27 mouse cellular contexts compared by ENCODE assay signal in genomic region chr3:144142939-144143338, GRCm38 (mm10).
DNase-seq lines count a peak whose midpoint lies in the region; ATAC-seq lines count a peak whose summit lies in the region.
"Had no signal": no experiment of that assay in that cellular context is flagged by ENCODE, and none has a peak within 500 bp of the region (broad histone marks: within the 10 kb centered on the region; RNA-seq: fewer than 3 reads in every experiment).

No protein-coding gene starts in this region.

- 92% methylated on average over 7 of the region's 7 CpGs for WGBS in forebrain, embryonic 13.5 days
- 94% methylated on average over 7 of the region's 7 CpGs for WGBS in forebrain, embryonic 12.5 days
- 83% methylated on average over 7 of the region's 7 CpGs for WGBS in forebrain, embryonic 16.5 days
- 81% methylated on average over 7 of the region's 7 CpGs for WGBS in forebrain, embryonic 15.5 days
- 89% methylated on average over 7 of the region's 7 CpGs for WGBS in intestine, embryonic 14.5 days
- 92% methylated on average over 7 of the region's 7 CpGs for WGBS in intestine, embryonic 16.5 days

- H3K9me3 ChIP-seq in forebrain, embryonic 13.5 days (replicated peaks) = no peaks in the 10 kb centered on the region
- H3K9me3 ChIP-seq in forebrain, embryonic 12.5 days = no peaks in the 10 kb centered on the region
- no peaks in the 10 kb centered on the region for H3K9me3 ChIP-seq in forebrain, embryonic 16.5 days (ENCODE audit: control insufficient read depth, low read length)
- H3K9me3 ChIP-seq in forebrain, embryonic 15.5 days = no peaks in the 10 kb centered on the region
- H3K9me3 ChIP-seq in intestine, embryonic 14.5 days (ENCODE audit: control insufficient read depth, low read length) = no peaks in the 10 kb centered on the region
- no peaks in the 10 kb centered on the region for H3K9me3 ChIP-seq in intestine, embryonic 16.5 days (ENCODE audit: control insufficient read depth, low read length)
- H3K9me3 ChIP-seq: embryonic facial prominence, embryonic 13.5 days; embryonic facial prominence, embryonic 15.5 days; G1E had no signal

- H3K27me3 ChIP-seq in forebrain, embryonic 13.5 days = no peaks in the 10 kb centered on the region
- H3K27me3 ChIP-seq in forebrain, embryonic 12.5 days = no peaks in the 10 kb centered on the region
- H3K27me3 ChIP-seq in forebrain, embryonic 16.5 days (replicated peaks; ENCODE audit: control insufficient read depth, insufficient read depth, low read length) = no peaks in the 10 kb centered on the region
- H3K27me3 ChIP-seq in forebrain, embryonic 15.5 days = no peaks in the 10 kb centered on the region
- no peaks in the 10 kb centered on the region for H3K27me3 ChIP-seq in intestine, embryonic 14.5 days (replicated peaks; ENCODE audit: control insufficient read depth, insufficient read depth, low read length)
- H3K27me3 ChIP-seq in intestine, embryonic 16.5 days (replicated peaks; ENCODE audit: control insufficient read depth, insufficient read depth, low read length) = no peaks in the 10 kb centered on the region
- H3K27me3 ChIP-seq: CH12.LX; embryonic facial prominence, embryonic 13.5 days; embryonic facial prominence, embryonic 15.5 days; Patski had no signal

- intact Hi-C loops in heart, postnatal 25 days (cut with DNase I) = no loop called here

- H3K27ac ChIP-seq in forebrain, embryonic 13.5 days = no peak overlapping the region
- no peak overlapping the region for H3K27ac ChIP-seq in forebrain, embryonic 12.5 days
- peak overlapping the region; percentile 12; the same call in 1 of the 2 replicates for H3K27ac ChIP-seq in forebrain, embryonic 16.5 days (ENCODE audit: low read length)
- H3K27ac ChIP-seq in forebrain, embryonic 15.5 days (replicated peaks) = no peak overlapping the region
- H3K27ac ChIP-seq in intestine, embryonic 14.5 days (ENCODE audit: low read depth) = no peak overlapping the region
- H3K27ac ChIP-seq in intestine, embryonic 16.5 days (ENCODE audit: low read length) = no peak overlapping the region
- H3K27ac ChIP-seq: embryonic facial prominence, embryonic 13.5 days; embryonic facial prominence, embryonic 15.5 days had no signal

- H3K4me2 ChIP-seq in forebrain, embryonic 13.5 days = no peak overlapping the region
- no peak overlapping the region for H3K4me2 ChIP-seq in forebrain, embryonic 12.5 days
- no peak overlapping the region for H3K4me2 ChIP-seq in forebrain, embryonic 16.5 days (ENCODE audit: low read length)
- no peak overlapping the region for H3K4me2 ChIP-seq in forebrain, embryonic 15.5 days (replicated peaks)
- no peak overlapping the region for H3K4me2 ChIP-seq in intestine, embryonic 14.5 days (ENCODE audit: low read length)
- no peak overlapping the region for H3K4me2 ChIP-seq in intestine, embryonic 16.5 days (ENCODE audit: low read depth, low read length)
- H3K4me2 ChIP-seq: embryonic facial prominence, embryonic 13.5 days; embryonic facial prominence, embryonic 15.5 days had no signal

- no peaks in the 10 kb centered on the region for H3K36me3 ChIP-seq in forebrain, embryonic 13.5 days (ENCODE audit: poor library complexity, severe bottlenecking)
- no peaks in the 10 kb centered on the region for H3K36me3 ChIP-seq in forebrain, embryonic 12.5 days (replicated peaks)
- no peaks in the 10 kb centered on the region for H3K36me3 ChIP-seq in forebrain, embryonic 16.5 days (ENCODE audit: control insufficient read depth, insufficient read depth)
- no peaks in the 10 kb centered on the region for H3K36me3 ChIP-seq in forebrain, embryonic 15.5 days
- no peaks in the 10 kb centered on the region for H3K36me3 ChIP-seq in intestine, embryonic 14.5 days (ENCODE audit: control insufficient read depth, insufficient read depth, low read length)
- H3K36me3 ChIP-seq in intestine, embryonic 16.5 days (ENCODE audit: control insufficient read depth, insufficient read depth, low read length) = no peaks in the 10 kb centered on the region
- H3K36me3 ChIP-seq: embryonic facial prominence, embryonic 13.5 days; embryonic facial prominence, embryonic 15.5 days; G1E had no signal

- H3K4me1 ChIP-seq in forebrain, embryonic 13.5 days = no peaks in the 10 kb centered on the region; the same call in 1 of the 2 replicates
- no peaks in the 10 kb centered on the region for H3K4me1 ChIP-seq in forebrain, embryonic 12.5 days
- H3K4me1 ChIP-seq in forebrain, embryonic 16.5 days (replicated peaks; ENCODE audit: control insufficient read depth, insufficient read depth, low read length) = no peaks in the 10 kb centered on the region
- H3K4me1 ChIP-seq in forebrain, embryonic 15.5 days = no peaks in the 10 kb centered on the region
- 0 out of 2 replicates have a peak, but pooled peaks cover 2% of the 10 kb centered on the region for H3K4me1 ChIP-seq in intestine, embryonic 14.5 days (replicated peaks; ENCODE audit: control insufficient read depth, insufficient read depth, low read length)
- no peaks in the 10 kb centered on the region for H3K4me1 ChIP-seq in intestine, embryonic 16.5 days (ENCODE audit: control insufficient read depth, insufficient read depth, low read length)

- no peak overlapping the region for H3K9ac ChIP-seq in forebrain, embryonic 13.5 days
- no peak overlapping the region for H3K9ac ChIP-seq in forebrain, embryonic 12.5 days
- no peak overlapping the region for H3K9ac ChIP-seq in forebrain, embryonic 16.5 days (replicated peaks; ENCODE audit: low read depth, low read length)
- H3K9ac ChIP-seq in forebrain, embryonic 15.5 days (replicated peaks) = no peak overlapping the region
- H3K9ac ChIP-seq in intestine, embryonic 14.5 days (ENCODE audit: low read length) = no peak overlapping the region
- H3K9ac ChIP-seq in intestine, embryonic 16.5 days (ENCODE audit: low read depth, low read length) = no peak overlapping the region
- H3K9ac ChIP-seq: embryonic facial prominence, embryonic 13.5 days; embryonic facial prominence, embryonic 15.5 days had no signal

- DNase-seq in heart, adult 11 months = peak; percentile 61
- DNase-seq in heart, postnatal 25 days (ENCODE audit: low spot score) = no peak
- DNase-seq in intestine, embryonic 14.5 days (ENCODE audit: low spot score) = peak; percentile 33
- DNase-seq: adrenal gland, adult 8-10 months; adrenal gland, postnatal 14 days; adrenal gland, postnatal 36 days; B cell, adult 2 months; cerebellum, adult 11 months; cerebellum, adult 18-20 months; cerebellum, adult 8-10 months; cerebellum, adult 9-11 months; cerebellum, postnatal 14 days; cerebellum, postnatal 36 days; embryo, embryonic 11 days had no signal

- peak; percentile 61; the same call in 1 of the 2 replicates for ATAC-seq in forebrain, embryonic 13.5 days
- no peak for ATAC-seq in forebrain, embryonic 12.5 days (ENCODE audit: low FRiP score)
- ATAC-seq in forebrain, embryonic 16.5 days = no peak
- ATAC-seq in forebrain, embryonic 15.5 days (replicated peaks) = no peak
- ATAC-seq in intestine, embryonic 14.5 days (replicated peaks; ENCODE audit: low FRiP score, low TSS enrichment, low read depth) = no peak
- ATAC-seq in intestine, embryonic 16.5 days = no peak
- ATAC-seq: activated CD4-positive, CD25-positive, alpha-beta regulatory T cell, adult 4 months; CD4-positive, CD25-positive, alpha-beta regulatory T cell, adult 4 months; Patski had no signal

- H3K4me3 ChIP-seq in forebrain, embryonic 13.5 days = no peak overlapping the region
- no peak overlapping the region for H3K4me3 ChIP-seq in forebrain, embryonic 12.5 days (replicated peaks)
- no peak overlapping the region for H3K4me3 ChIP-seq in forebrain, embryonic 16.5 days (replicated peaks; ENCODE audit: low read length)
- H3K4me3 ChIP-seq in forebrain, embryonic 15.5 days = no peak overlapping the region
- no peak overlapping the region for H3K4me3 ChIP-seq in intestine, embryonic 14.5 days (ENCODE audit: low read depth, low read length)
- H3K4me3 ChIP-seq in intestine, embryonic 16.5 days (ENCODE audit: low read length) = no peak overlapping the region
- H3K4me3 ChIP-seq: embryonic facial prominence, embryonic 13.5 days; embryonic facial prominence, embryonic 15.5 days; erythroblast, embryonic 14.5 days had no signal
